Mouse (Mus musculus): ENCODE results near the gene Rap1a.

- TF ChIP-seq CTCF (IDR thresholded peaks at IDR 0.05; ENCODE audit: borderline replicate concordance, control insufficient read depth, extremely low read depth, insufficient read depth, low read length, poor library complexity) (no peak), POLR2A (IDR thresholded peaks at IDR 0.05; ENCODE audit: control insufficient read depth, extremely low read depth, insufficient read depth, low read length, poor library complexity) (no peak)
Measured at GRCm38 (mm10) chr3:105825501-105826161, 24.5 kb upstream of the Rap1a start.

Data from thymus, adult 2 months (tissue).